Mouse (Mus musculus) ES-Bruce4 (cell line): ENCODE data around the gene Sidt2. TPM values are rescaled to one million over a fixed set of nuclear protein-coding genes. Genes with fewer than 3 reads are reported as not detected.

Experiments used
- H3K27ac ChIP-seq: 2 replicates; pipeline ENCODE4 v1.5.1; 2012; ENCODE audit warnings: low read length, inconsistent platforms; ENCODE audit not compliant: insufficient read depth
- H3K27me3 ChIP-seq: 2 replicates; pipeline ENCODE4 v1.6.1; 2012; ENCODE audit warnings: mild to moderate bottlenecking, low read length, inconsistent platforms; ENCODE audit not compliant: control insufficient read depth, poor library complexity, insufficient read depth, severe bottlenecking
- H3K36me3 ChIP-seq: 2 replicates; pipeline ENCODE4 v1.6.1; 2012; ENCODE audit warnings: inconsistent platforms, mild to moderate bottlenecking, low read length, moderate library complexity; ENCODE audit not compliant: control insufficient read depth, poor library complexity, insufficient read depth, severe bottlenecking
- H3K4me1 ChIP-seq: one replicate; pipeline ENCODE4 v1.8.1; 2011; ENCODE audit warnings: low read length; ENCODE audit not compliant: control insufficient read depth, insufficient read depth
- H3K4me3 ChIP-seq: 2 replicates; pipeline ENCODE4 v1.5.1; 2011; ENCODE audit warnings: low read depth, mild to moderate bottlenecking, low read length
- H3K9ac ChIP-seq: 2 replicates; pipeline ENCODE4 v1.6.1; 2012; ENCODE audit warnings: low read depth, mild to moderate bottlenecking, inconsistent platforms; ENCODE audit not compliant: poor library complexity, severe bottlenecking
- H3K9me3 ChIP-seq: replicated peaks from 2 replicates; pipeline ENCODE4 v1.6.1; 2012; ENCODE audit warnings: mild to moderate bottlenecking, low read length, inconsistent platforms; ENCODE audit not compliant: control insufficient read depth, poor library complexity, insufficient read depth, severe bottlenecking
- CTCF ChIP-seq: IDR thresholded peaks from one replicate; pipeline ENCODE4 v1.8.1; 2011; ENCODE audit warnings: low read depth, low read length
- EP300 ChIP-seq: IDR thresholded peaks from 2 replicates; pipeline ENCODE4 v1.6.1; 2011; ENCODE audit warnings: low read depth, low read length; ENCODE audit not compliant: insufficient read depth
- POLR2A ChIP-seq: IDR thresholded peaks from one replicate; pipeline ENCODE4 v1.8.1; 2011; ENCODE audit warnings: low read length; ENCODE audit not compliant: insufficient read depth
- polyA plus RNA-seq: library from polyadenylated mRNA; stranded (reverse); fragments of >200 nt; gene quantifications from 2 replicates; pipeline ENCODE4 v1.2.4, GENCODE M21; 2011; ENCODE audit warnings: low read depth; ENCODE audit not compliant: missing spikeins, insufficient read depth, insufficient read length

The Sidt2 gene
- polyA plus RNA-seq, 1 experiment, result 89.9 TPM

GRCm38 (mm10) chr9:45915659-45916058 is 39.4 kb downstream of the Sidt2 start:
- TF ChIP-seq EP300 (no peak), CTCF (no peak), POLR2A (no peak)
- Histone ChIP-seq H3K9ac (no peak overlapping the region), H3K27me3 (no peaks in the 10 kb centered on the region), H3K4me3 (no peak overlapping the region), H3K36me3 (peaks cover 5% of the 10 kb centered on the region), H3K4me1 (no peaks in the 10 kb centered on the region), H3K9me3 (no peaks in the 10 kb centered on the region), H3K27ac (no peak overlapping the region)

- Histone ChIP-seq H3K36me3 (peaks cover 3% of the 10 kb centered on the region; the same call in 1 of the 2 replicates), H3K27ac (no peak overlapping the region), H3K4me3 (no peak overlapping the region), H3K9me3 (no peaks in the 10 kb centered on the region), H3K4me1 (no peaks in the 10 kb centered on the region), H3K27me3 (no peaks in the 10 kb centered on the region), H3K9ac (no peak overlapping the region)
- TF ChIP-seq CTCF (peak; percentile 60), EP300 (no peak)
Measured at GRCm38 (mm10) chr9:45911673-45912072, 43.4 kb downstream of the Sidt2 start.

GRCm38 (mm10) chr9:45910995-45911394 is 44.1 kb downstream of the Sidt2 start:
- Histone ChIP-seq H3K9ac (no peak overlapping the region), H3K27me3 (no peaks in the 10 kb centered on the region), H3K9me3 (no peaks in the 10 kb centered on the region), H3K27ac (no peak overlapping the region), H3K4me1 (no peaks in the 10 kb centered on the region), H3K4me3 (no peak overlapping the region), H3K36me3 (peaks cover 3% of the 10 kb centered on the region; the same call in 1 of the 2 replicates)
- TF ChIP-seq CTCF (no peak), POLR2A (no peak), EP300 (no peak)

- Histone ChIP-seq H3K36me3 (peaks cover 3% of the 10 kb centered on the region; the same call in 1 of the 2 replicates), H3K9me3 (no peaks in the 10 kb centered on the region), H3K4me3 (peak overlapping the region; percentile 80), H3K27me3 (no peaks in the 10 kb centered on the region), H3K9ac (peak overlapping the region; percentile 82), H3K4me1 (no peaks in the 10 kb centered on the region), H3K27ac (no peak overlapping the region)
- no peak for TF ChIP-seq EP300
- TF ChIP-seq CTCF, result no peak
- TF ChIP-seq POLR2A, result no peak
Measured at GRCm38 (mm10) chr9:45907078-45907428, 48.0 kb downstream of the Sidt2 start.

GRCm38 (mm10) chr9:45906355-45907077 is 48.5 kb downstream of the Sidt2 start, which contains the start of the genes Pcsk7 and Rnf214:
TSS of gene Pcsk7 (plus strand) at chr9:45906497.
TSS of gene Rnf214 (minus strand) at chr9:45906911.
- Histone ChIP-seq H3K9ac (peak within 1 kb of the TSS; percentile 82), H3K36me3 (peaks cover 3% of the 10 kb centered on the region; the same call in 1 of the 2 replicates), H3K27ac (peak within 1 kb of the TSS; percentile 37), H3K9me3 (no peaks in the 10 kb centered on the region), H3K4me3 (peak within 1 kb of the TSS; percentile 80), H3K27me3 (no peaks in the 10 kb centered on the region), H3K4me1 (no peaks in the 10 kb centered on the region)
- TF ChIP-seq CTCF, result peak; percentile 70
- no peak for TF ChIP-seq EP300
- TF ChIP-seq POLR2A, result no peak

GRCm38 (mm10) chr9:45905811-45906237 is 49.2 kb downstream of the Sidt2 start:
- TF ChIP-seq CTCF (no peak), POLR2A (no peak), EP300 (no peak)
- Histone ChIP-seq H3K4me3 (peak overlapping the region; percentile 51), H3K27me3 (no peaks in the 10 kb centered on the region), H3K9me3 (no peaks in the 10 kb centered on the region), H3K36me3 (peaks cover 3% of the 10 kb centered on the region; the same call in 1 of the 2 replicates), H3K9ac (peak overlapping the region; percentile 82), H3K27ac (peak overlapping the region; percentile 37; the same call in 1 of the 2 replicates), H3K4me1 (no peaks in the 10 kb centered on the region)
